Mouse (Mus musculus) ES-E14 (cell line): ENCODE measurements around the gene Lemd2.

Experiments
- CHD2 ChIP-seq: IDR thresholded peaks from 2 replicates; pipeline ENCODE4 v1.6.1; 2014; ENCODE audit warnings: mild to moderate bottlenecking, low read depth, low read length, inconsistent platforms
- ZNF384 ChIP-seq: IDR thresholded peaks from 2 replicates; pipeline ENCODE4 v1.6.1; 2012; ENCODE audit warnings: low read depth, low read length, inconsistent platforms

- TF ChIP-seq CHD2 (no peak), ZNF384 (no peak)
These were observed 15.4 kb downstream of the Lemd2 start for GRCm38 (mm10) chr17:27188883-27189282.
